Mouse (Mus musculus) kidney, adult 2 months (tissue): ENCODE measurements around the gene Vac14.

ENCODE experiments used
- CTCF ChIP-seq: fragments of 200-500 bp; conservative IDR thresholded peaks from 2 replicates; pipeline ENCODE4 v1.5.1; 2011; ENCODE audit warnings: low read depth, mild to moderate bottlenecking, control low read depth, low read length, moderate library complexity, mixed read lengths; ENCODE audit not compliant: insufficient read depth, insufficient read length
- POLR2A ChIP-seq: fragments of 200-500 bp; IDR thresholded peaks from one replicate; pipeline ENCODE4 v1.6.1; 2011; ENCODE audit warnings: low read depth, low read length, control low read depth

- no peak for TF ChIP-seq POLR2A
- TF ChIP-seq CTCF: no peak
Observed at GRCm38 (mm10) chr8:110754713-110755112, 136.3 kb downstream of the Vac14 start.
